11 mouse cellular contexts compared by ENCODE assay signal in the genomic region with DNA sequence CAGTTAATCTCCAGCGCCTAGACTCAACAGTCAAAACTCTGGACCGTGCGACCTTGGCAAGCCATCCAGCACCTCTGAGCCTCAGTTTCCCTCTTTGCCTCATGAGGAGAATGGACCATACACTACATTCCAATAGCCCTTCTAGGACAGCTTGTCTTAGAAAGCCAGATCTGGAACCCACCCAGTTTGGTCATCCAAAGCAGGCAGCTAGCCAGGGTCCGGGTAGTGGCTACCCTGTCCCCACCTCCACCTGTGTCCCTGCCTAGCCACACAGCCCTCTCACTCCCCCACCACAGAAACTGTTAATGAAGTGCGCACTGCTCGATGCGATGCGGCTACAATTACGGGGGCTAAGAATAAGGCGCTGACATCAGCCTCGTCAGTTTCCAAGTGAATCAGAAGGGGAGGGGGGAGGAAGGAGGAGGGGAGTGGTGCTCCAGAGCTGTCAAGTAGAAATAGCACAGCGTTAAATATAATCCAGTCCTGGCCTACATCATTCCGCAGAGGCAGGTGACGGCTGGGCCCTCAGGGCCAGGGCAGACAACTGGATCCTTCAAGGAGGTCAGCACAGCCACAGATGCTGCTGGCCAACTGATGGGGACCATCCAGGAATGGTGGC. TPM values are rescaled to one million over a fixed set of nuclear protein-coding genes. Genes with fewer than 3 reads are reported as not detected.
A peak's percentile ranks its signal among the peaks of the same experiment; 100 is the strongest.
DNase-seq lines count a peak whose midpoint lies in the region.
"Had no signal": no experiment of that assay in that cellular context is flagged by ENCODE, and none has a peak within 500 bp of the region (broad histone marks: within the 10 kb centered on the region; RNA-seq: fewer than 3 reads in every experiment).

No protein-coding gene starts in this region.

- no peaks in the 10 kb centered on the region for H3K36me3 ChIP-seq in embryonic facial prominence, embryonic 10.5 days (replicated peaks)
- H3K36me3 ChIP-seq: intestine, embryonic 15.5 days had no signal

- peaks cover 18% of the 10 kb centered on the region for H3K4me1 ChIP-seq in embryonic facial prominence, embryonic 10.5 days

- WGBS in embryonic facial prominence, embryonic 10.5 days: 81% methylated on average over 14 of the region's 14 CpGs

- H3K27me3 ChIP-seq in embryonic facial prominence, embryonic 10.5 days (replicated peaks; ENCODE audit: low read depth, poor library complexity, severe bottlenecking): peaks cover 45% of the 10 kb centered on the region

- intact Hi-C loops in heart, postnatal 25 days (cut with DNase I): no loop called here
- intact Hi-C loops in gastrocnemius, postnatal 14 days (cut with DNase I; ENCODE audit: low total_unique reads): no loop called here

- no peak overlapping the region for H3K27ac ChIP-seq in embryonic facial prominence, embryonic 10.5 days (replicated peaks)
- H3K27ac ChIP-seq: intestine, embryonic 15.5 days had no signal

- peak; percentile 16 for DNase-seq in heart, adult 8-10 months (ENCODE audit: low spot score)
- DNase-seq in heart, postnatal 25 days (ENCODE audit: low spot score): no peak
- peak; percentile 30 for DNase-seq in embryonic facial prominence, embryonic 10.5 days (ENCODE audit: low spot score)
- peak; percentile 26 for DNase-seq in gastrocnemius, postnatal 14 days
- DNase-seq in right cerebral cortex, postnatal 14 days: peak; percentile 52
- no peak for DNase-seq in neural tube, embryonic 10.5 days (ENCODE audit: extremely low spot score, low spot score)
- no peak for DNase-seq in embryo, embryonic 9.5 days (ENCODE audit: extremely low spot score)
- DNase-seq: lung, adult 18-20 months; thymus, postnatal 4 days had no signal

- no peaks in the 10 kb centered on the region for H3K9me3 ChIP-seq in embryonic facial prominence, embryonic 10.5 days
- H3K9me3 ChIP-seq: intestine, embryonic 15.5 days had no signal

- H3K4me3 ChIP-seq in embryonic facial prominence, embryonic 10.5 days: no peak overlapping the region
- H3K4me3 ChIP-seq: intestine, embryonic 15.5 days had no signal

RNA-seq across cellular contexts. Expression of a gene that starts 6.5 kb away (rescaled TPM):
- total RNA-seq in heart, adult 8-10 months (2022): 1 to 10 TPM; 1.6 to 2.6 (median 1.8) TPM
- under 1 TPM; 0.31 to 0.39 TPM for total RNA-seq in heart, postnatal 25 days (2021)
- 0.31 and 0.65 TPM in 2 replicates for polyA plus RNA-seq in embryonic facial prominence, embryonic 10.5 days (2016; fragmentation: Nextera tagmentation; extraction: Ambion mirVana)
- total RNA-seq in gastrocnemius, postnatal 14 days (2021): under 1 TPM; 0.60 to 0.62 TPM
- polyA plus RNA-seq: activated CD4-positive, CD25-positive, alpha-beta regulatory T cell, adult 4 months had no signal

RNA-seq across cellular contexts. Expression of a gene that starts 58.5 kb away (rescaled TPM):
- total RNA-seq in heart, adult 8-10 months (2022): not detected
- not detected for total RNA-seq in heart, postnatal 25 days (2021)
- polyA plus RNA-seq in embryonic facial prominence, embryonic 10.5 days (2016; fragmentation: Nextera tagmentation; extraction: Ambion mirVana): not detected in 2 replicates
- total RNA-seq in gastrocnemius, postnatal 14 days (2021): not detected
- polyA plus RNA-seq: activated CD4-positive, CD25-positive, alpha-beta regulatory T cell, adult 4 months; intestine, embryonic 15.5 days had no signal

Comparison
In these comparisons a context has a peak if more than half of its experiments do, and no peak if none do; other contexts are left out.
1. DNase-seq: peak in heart, adult 8-10 months (single experiment), embryonic facial prominence, embryonic 10.5 days (single experiment), gastrocnemius, postnatal 14 days (single experiment) and right cerebral cortex, postnatal 14 days (single experiment); none in heart, postnatal 25 days (single experiment), neural tube, embryonic 10.5 days (single experiment) and embryo, embryonic 9.5 days (single experiment).